Mouse (Mus musculus) heart, adult 2 months (tissue): ENCODE measurements at regions not wholly inside any gene's neighbourhood (a gene's known extent, or its start where the extent isn't known, plus 50 kb on each side); places are given as distances from the start of the nearest gene placed in this dataset.

Source experiments
- CTCF ChIP-seq: fragments of 200-600 bp; IDR thresholded peaks from 2 replicates; pipeline ENCODE4 v1.8.1; 2022; ENCODE audit warnings: antibody characterized with exemption, mild to moderate bottlenecking, moderate library complexity
- EP300 ChIP-seq: fragments of 200-500 bp; IDR thresholded peaks from 2 replicates; pipeline ENCODE4 v1.6.1; 2011; ENCODE audit warnings: low read depth, low read length, control low read depth; ENCODE audit not compliant: insufficient read depth
- POLR2A ChIP-seq: fragments of 200-500 bp; IDR thresholded peaks from 2 replicates; pipeline ENCODE4 v1.6.1; 2011; ENCODE audit warnings: mild to moderate bottlenecking, low read depth, low read length, control low read depth; ENCODE audit not compliant: insufficient read depth

GRCm38 (mm10) chr12:115222671-115223070 is 824.9 kb upstream of the Zfp386 start:
- TF ChIP-seq CTCF (no peak), POLR2A (no peak), EP300 (no peak)
